25 mouse cellular contexts compared by ENCODE assay signal in the genomic region with DNA sequence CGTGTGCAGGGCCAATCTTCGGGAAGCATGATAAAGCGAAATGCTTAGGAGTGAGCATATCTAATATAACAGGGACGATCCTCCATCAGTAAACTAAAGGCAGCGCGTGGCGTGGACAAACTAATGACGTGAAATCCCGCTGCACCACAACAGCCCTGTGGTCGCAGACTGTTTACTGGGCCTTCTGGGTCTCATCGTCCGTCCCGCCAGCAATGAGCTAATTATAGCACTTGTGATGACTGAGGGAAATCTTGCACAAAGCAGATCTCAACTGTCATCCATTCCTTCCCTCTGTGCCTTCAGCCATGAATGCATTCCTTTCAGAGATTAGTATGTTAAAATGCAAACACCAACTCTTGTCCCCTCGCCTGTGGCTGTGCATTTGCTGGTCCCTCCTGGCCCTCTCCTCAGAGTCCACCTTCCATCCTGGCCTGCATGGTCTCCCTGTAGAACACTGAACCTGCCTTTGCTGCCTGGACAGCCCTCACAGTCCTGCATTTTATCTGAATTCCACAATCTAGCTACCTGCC. TPM values are rescaled to one million over a fixed set of nuclear protein-coding genes. Genes with fewer than 3 reads are reported as not detected.
DNase-seq lines count a peak whose midpoint lies in the region; ATAC-seq and TF ChIP-seq lines count a peak whose summit lies in the region.
"Had no signal": no experiment of that assay in that cellular context is flagged by ENCODE, and none has a peak within 500 bp of the region (broad histone marks: within the 10 kb centered on the region; RNA-seq: fewer than 3 reads in every experiment).

No protein-coding gene starts in this region.

- no peak for TF ChIP-seq CTCF in heart, postnatal 0 days (IDR thresholded peaks at IDR 0.05; ENCODE audit: low read depth)

- no peaks in the 10 kb centered on the region for H3K36me3 ChIP-seq in heart, postnatal 0 days (replicated peaks; ENCODE audit: control insufficient read depth, insufficient read depth, low read length)
- H3K36me3 ChIP-seq in megakaryocyte, embryonic 14.5 days (replicated peaks; ENCODE audit: low read length), result peaks cover 2% of the 10 kb centered on the region
- H3K36me3 ChIP-seq: intestine, embryonic 15.5 days; kidney, embryonic 15.5 days; stomach, embryonic 15.5 days had no signal

- no peak overlapping the region for H3K9ac ChIP-seq in heart, postnatal 0 days (replicated peaks; ENCODE audit: low read depth, low read length)
- H3K9ac ChIP-seq: hindbrain, embryonic 14.5 days; intestine, embryonic 15.5 days; kidney, embryonic 15.5 days; stomach, embryonic 15.5 days had no signal

- DNase-seq in heart, adult 11 months, result peak; percentile 83
- no peak for DNase-seq in heart, postnatal 10 days
- peak; percentile 29 for DNase-seq in heart, postnatal 0 days (ENCODE audit: low spot score)
- no peak for DNase-seq in heart, postnatal 25 days (ENCODE audit: low spot score)
- no peak for DNase-seq in urinary bladder, adult 2 months (ENCODE audit: low spot score)
- DNase-seq: adrenal gland, postnatal 14 days; B cell, adult 2 months; cerebellum, adult 8-10 months; gastrocnemius, postnatal 36 days; right cerebral cortex, postnatal 14 days had no signal

- H3K27ac ChIP-seq in heart, postnatal 0 days (ENCODE audit: low read depth), result peak overlapping the region; percentile 22; the same call in 1 of the 2 replicates
- H3K27ac ChIP-seq: hindbrain, embryonic 14.5 days; intestine, embryonic 15.5 days; kidney, embryonic 15.5 days; macrophage; stomach, embryonic 15.5 days had no signal

- intact Hi-C loops in heart, postnatal 10 days (cut with DNase I), result no loop called here
- intact Hi-C loops in heart, postnatal 25 days (cut with DNase I), result no loop called here

- H3K9me3 ChIP-seq in heart, postnatal 0 days (replicated peaks; ENCODE audit: control insufficient read depth, low read length), result no peaks in the 10 kb centered on the region
- H3K9me3 ChIP-seq in megakaryocyte, embryonic 14.5 days, result no peaks in the 10 kb centered on the region
- H3K9me3 ChIP-seq: intestine, embryonic 15.5 days; kidney, embryonic 15.5 days; stomach, embryonic 15.5 days had no signal

- no peaks in the 10 kb centered on the region for H3K27me3 ChIP-seq in heart, postnatal 0 days (ENCODE audit: control insufficient read depth, insufficient read depth, low read length)
- no peaks in the 10 kb centered on the region for H3K27me3 ChIP-seq in megakaryocyte, embryonic 14.5 days (replicated peaks)
- H3K27me3 ChIP-seq: intestine, embryonic 15.5 days; kidney, embryonic 15.5 days; stomach, embryonic 15.5 days had no signal

- 43% methylated on average over 14 of the region's 14 CpGs for WGBS in heart, postnatal 0 days

- no peak overlapping the region for H3K4me2 ChIP-seq in heart, postnatal 0 days (ENCODE audit: low read depth, low read length)
- H3K4me2 ChIP-seq: hindbrain, embryonic 14.5 days; intestine, embryonic 15.5 days; kidney, embryonic 15.5 days; stomach, embryonic 15.5 days had no signal

- ATAC-seq in heart, postnatal 0 days (ENCODE audit: insufficient read depth, low read depth), result peak; percentile 75
- ATAC-seq in megakaryocyte, adult 5-6 weeks (ENCODE audit: poor library complexity, severe bottlenecking), result no peak
- peak; percentile 10; the same call in 1 of the 2 replicates for ATAC-seq in neutrophil, adult 5-6 weeks (ENCODE audit: extremely low read depth, insufficient number of reproducible peaks, low FRiP score, poor library complexity, severe bottlenecking)
- ATAC-seq: forebrain, embryonic 14.5 days; intestine, embryonic 15.5 days had no signal

- no peak for TF ChIP-seq EP300 in heart, postnatal 0 days (IDR thresholded peaks at IDR 0.05; ENCODE audit: low read depth)

- H3K4me3 ChIP-seq in heart, postnatal 0 days (ENCODE audit: low read depth, low read length), result no peak overlapping the region
- peak overlapping the region; percentile 50 for H3K4me3 ChIP-seq in megakaryocyte, embryonic 14.5 days (replicated peaks)
- H3K4me3 ChIP-seq: intestine, embryonic 15.5 days; kidney, embryonic 15.5 days; stomach, embryonic 15.5 days had no signal

- H3K4me1 ChIP-seq in heart, postnatal 0 days (ENCODE audit: control insufficient read depth, insufficient read depth), result no peaks in the 10 kb centered on the region
- peaks cover 63% of the 10 kb centered on the region for H3K4me1 ChIP-seq in megakaryocyte, embryonic 14.5 days
- H3K4me1 ChIP-seq: kidney, embryonic 15.5 days; stomach, embryonic 15.5 days had no signal

RNA-seq across cellular contexts. Expression of a gene that starts 2.7 kb away (rescaled TPM):
- total RNA-seq in heart, postnatal 10 days (2021), result under 1 TPM; 0.14 to 0.17 TPM
- not detected in 2 replicates for total RNA-seq in heart, postnatal 0 days (2014; rRNA removed; ENCODE audit: low replicate concordance)
- 0.08 and 0.15 TPM in 2 replicates for polyA plus RNA-seq in heart, postnatal 0 days (2015; fragmentation: Nextera tagmentation; extraction: Ambion mirVana)
- under 1 TPM; 0.10 to 0.11 TPM for total RNA-seq in heart, postnatal 25 days (2021)
- 0.70 TPM in 1 of 2 replicates, not detected in the other for polyA plus RNA-seq in megakaryocyte, embryonic 14.5 days (2012; ENCODE audit: insufficient read depth, low replicate concordance)
- total RNA-seq in megakaryocyte, adult 5-6 weeks (2015), result 63.7 and 72.6 TPM in 2 replicates
- 77.3 and 107 TPM in 2 replicates for total RNA-seq in megakaryocyte, adult 5-6 weeks (2017)
- total RNA-seq in neutrophil, adult 5-6 weeks (2017), result 1,102 and 1,145 TPM in 2 replicates
- 0.03 TPM in 2 replicates for polyA plus RNA-seq in urinary bladder, adult 2 months (2012; rRNA removed)
- total RNA-seq: gastrocnemius, postnatal 36 days; layer of hippocampus, postnatal 14 days had no signal

RNA-seq across cellular contexts. Expression of a gene that starts 31.1 kb away (rescaled TPM):
- total RNA-seq in heart, postnatal 10 days (2021), result 1 to 10 TPM; 1.2 to 1.5 TPM
- 0.58 TPM in 1 of 2 replicates, not detected in the other for total RNA-seq in heart, postnatal 0 days (2014; rRNA removed; ENCODE audit: low replicate concordance)
- 0.37 and 0.52 TPM in 2 replicates for polyA plus RNA-seq in heart, postnatal 0 days (2015; fragmentation: Nextera tagmentation; extraction: Ambion mirVana)
- total RNA-seq in heart, postnatal 25 days (2021), result 1 to 10 TPM; 1.1 to 1.5 TPM
- 0.41 TPM in 1 of 2 replicates, not detected in the other for polyA plus RNA-seq in megakaryocyte, embryonic 14.5 days (2012; ENCODE audit: insufficient read depth, low replicate concordance)
- total RNA-seq in megakaryocyte, adult 5-6 weeks (2015), result 0.25 and 0.38 TPM in 2 replicates
- total RNA-seq in megakaryocyte, adult 5-6 weeks (2017), result 1.1 and 2.5 TPM in 2 replicates
- total RNA-seq in neutrophil, adult 5-6 weeks (2017), result 31.9 and 35.6 TPM in 2 replicates
- 1.2 TPM in 2 replicates for polyA plus RNA-seq in urinary bladder, adult 2 months (2012; rRNA removed)
- total RNA-seq: midbrain, postnatal 0 days had no signal
- polyA plus RNA-seq: macrophage had no signal

RNA-seq across cellular contexts. Expression of a gene that starts 32.2 kb away (rescaled TPM):
- total RNA-seq in heart, postnatal 10 days (2021), result 100 to 1,000 TPM; 532 to 688 TPM
- 458 and 512 TPM in 2 replicates for total RNA-seq in heart, postnatal 0 days (2014; rRNA removed; ENCODE audit: low replicate concordance)
- polyA plus RNA-seq in heart, postnatal 0 days (2015; fragmentation: Nextera tagmentation; extraction: Ambion mirVana), result 108 and 125 TPM in 2 replicates
- 100 to 1,000 TPM; 679 to 701 TPM for total RNA-seq in heart, postnatal 25 days (2021)
- polyA plus RNA-seq in megakaryocyte, embryonic 14.5 days (2012; ENCODE audit: insufficient read depth, low replicate concordance), result 13.2 and 21.9 TPM in 2 replicates
- total RNA-seq in megakaryocyte, adult 5-6 weeks (2015), result 4.9 and 5.5 TPM in 2 replicates
- total RNA-seq in megakaryocyte, adult 5-6 weeks (2017), result 2.9 and 3.2 TPM in 2 replicates
- total RNA-seq in neutrophil, adult 5-6 weeks (2017), result 7.6 and 8.0 TPM in 2 replicates
- 192 and 408 TPM in 2 replicates for polyA plus RNA-seq in urinary bladder, adult 2 months (2012; rRNA removed)

RNA-seq across cellular contexts. Expression of a gene that starts 38.0 kb away (rescaled TPM):
- total RNA-seq in heart, postnatal 10 days (2021), result not detected
- total RNA-seq in heart, postnatal 0 days (2014; rRNA removed; ENCODE audit: low replicate concordance), result not detected in 2 replicates
- not detected in 2 replicates for polyA plus RNA-seq in heart, postnatal 0 days (2015; fragmentation: Nextera tagmentation; extraction: Ambion mirVana)
- total RNA-seq in heart, postnatal 25 days (2021), result not detected
- not detected in 2 replicates for polyA plus RNA-seq in megakaryocyte, embryonic 14.5 days (2012; ENCODE audit: insufficient read depth, low replicate concordance)
- total RNA-seq in megakaryocyte, adult 5-6 weeks (2015), result 0.20 and 0.87 TPM in 2 replicates
- total RNA-seq in megakaryocyte, adult 5-6 weeks (2017), result 0.18 TPM in 1 of 2 replicates, not detected in the other
- 16.7 and 20.0 TPM in 2 replicates for total RNA-seq in neutrophil, adult 5-6 weeks (2017)
- polyA plus RNA-seq in urinary bladder, adult 2 months (2012; rRNA removed), result not detected in 2 replicates
- total RNA-seq: adrenal gland, postnatal 14 days; gastrocnemius, postnatal 36 days; layer of hippocampus, postnatal 14 days; left cerebral cortex, postnatal 14 days; midbrain, postnatal 0 days had no signal
- polyA plus RNA-seq: forebrain, embryonic 14.5 days; hindbrain, embryonic 14.5 days; intestine, embryonic 15.5 days; kidney, embryonic 15.5 days; large intestine, adult 2 months; limb, embryonic 14.5 days; macrophage; midbrain, postnatal 0 days; stomach, embryonic 15.5 days; thymus, postnatal 0 days had no signal

Comparison
In these comparisons a context has a peak if more than half of its experiments do, and no peak if none do; other contexts are left out.
1. DNase-seq: peak in heart, adult 11 months (single experiment) and heart, postnatal 0 days (single experiment); none in heart, postnatal 10 days (0 of 2), heart, postnatal 25 days (single experiment) and urinary bladder, adult 2 months (single experiment).
2. RNA of a gene that starts 2.7 kb away (total RNA-seq): 1,102 to 1,145 TPM in neutrophil, adult 5-6 weeks and 63.7 to 107 TPM in megakaryocyte, adult 5-6 weeks; 0.14 to 0.17 TPM in heart, postnatal 10 days, 0.10 to 0.11 TPM in heart, postnatal 25 days and not detected in heart, postnatal 0 days; every median in the first group is over 10 times any median in the second.
3. RNA of a gene that starts 32.2 kb away (total RNA-seq): 679 to 701 TPM in heart, postnatal 25 days, 532 to 688 TPM in heart, postnatal 10 days and 458 to 512 TPM in heart, postnatal 0 days; 7.6 to 8.0 TPM in neutrophil, adult 5-6 weeks and 2.9 to 5.5 TPM in megakaryocyte, adult 5-6 weeks; every median in the first group is over 10 times any median in the second.